Mouse (Mus musculus): ENCODE data around the gene Brd3.
"Not testable (repeated sequence)": the region's sequence is repeated elsewhere in the genome, so short reads cannot be mapped to it uniquely, and the experiment has no call there.

Brd3 gene

GRCm38 (mm10) chr2:27510706-27511105, 3.2 kb upstream of the Brd3 start:
- no peak for DNase-seq

DNA sequence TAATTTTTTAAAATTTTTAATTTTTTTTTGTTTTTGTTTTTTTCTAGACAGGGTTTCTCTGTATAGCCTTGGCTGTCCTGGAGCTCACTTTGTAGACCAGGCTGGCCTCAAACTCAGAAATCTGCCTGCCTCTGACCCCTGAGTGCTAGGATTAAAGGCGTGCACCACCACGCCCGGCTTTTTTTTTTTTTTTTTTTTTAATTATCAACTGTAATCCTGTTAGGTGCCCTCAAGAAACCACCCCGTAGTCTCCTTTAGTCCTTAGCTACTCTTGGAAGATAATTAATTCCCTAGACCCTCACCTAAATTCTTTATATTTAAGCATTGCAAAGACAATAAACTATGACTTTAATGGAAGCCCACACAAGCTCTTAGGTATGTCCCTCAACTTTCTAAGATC, 804 bp downstream of the Brd3 start:
- not testable (repeated sequence) for DNase-seq

GRCm38 (mm10) chr2:27505539-27505938, 1.9 kb downstream of the Brd3 start:
- peak; percentile 47 to 66 for DNase-seq

DNA sequence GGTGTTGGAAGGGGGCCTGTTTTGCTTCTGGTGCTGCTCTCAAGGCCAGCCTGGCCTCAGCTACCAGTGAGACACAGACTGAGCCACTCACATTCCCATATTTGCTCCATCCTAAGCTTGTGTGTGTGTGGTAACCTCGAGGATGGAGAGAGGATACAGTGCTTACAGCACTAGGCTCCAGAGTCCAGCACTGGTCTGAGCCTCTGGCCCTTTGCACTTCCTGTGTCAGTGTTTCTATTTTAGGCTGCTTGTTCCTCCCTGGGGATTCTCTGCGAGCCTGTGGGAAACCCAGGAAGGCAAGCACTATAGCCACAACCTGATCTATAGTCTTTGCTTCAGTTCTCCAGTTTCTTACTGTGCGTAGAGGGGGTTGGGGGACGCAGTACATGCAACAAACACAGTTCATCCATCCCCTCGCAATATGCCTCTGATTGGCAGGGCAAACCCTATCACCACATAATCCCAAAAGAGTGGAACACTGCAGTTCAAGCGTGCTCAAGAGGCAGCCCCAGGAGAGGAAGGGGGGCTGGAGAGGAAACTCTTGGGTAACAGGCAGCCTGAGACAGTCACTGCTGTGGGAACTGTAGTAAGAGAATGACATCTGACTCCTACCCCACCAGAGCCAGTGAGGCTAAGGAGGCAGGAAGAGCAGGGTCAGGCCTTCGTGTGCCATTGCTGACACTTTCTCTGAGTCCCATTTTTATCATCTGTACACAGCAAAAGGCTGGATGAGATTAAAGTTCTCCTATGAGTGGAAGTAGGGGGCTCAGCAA, 3.2 kb downstream of the Brd3 start:
- DNase-seq: peak; percentile 17 to 47

GRCm38 (mm10) chr2:27496391-27497028, 11.0 kb downstream of the Brd3 start:
- no peak for DNase-seq

- DNase-seq: no peak
These were observed 13.5 kb downstream of the Brd3 start for GRCm38 (mm10) chr2:27493971-27494370.

DNA sequence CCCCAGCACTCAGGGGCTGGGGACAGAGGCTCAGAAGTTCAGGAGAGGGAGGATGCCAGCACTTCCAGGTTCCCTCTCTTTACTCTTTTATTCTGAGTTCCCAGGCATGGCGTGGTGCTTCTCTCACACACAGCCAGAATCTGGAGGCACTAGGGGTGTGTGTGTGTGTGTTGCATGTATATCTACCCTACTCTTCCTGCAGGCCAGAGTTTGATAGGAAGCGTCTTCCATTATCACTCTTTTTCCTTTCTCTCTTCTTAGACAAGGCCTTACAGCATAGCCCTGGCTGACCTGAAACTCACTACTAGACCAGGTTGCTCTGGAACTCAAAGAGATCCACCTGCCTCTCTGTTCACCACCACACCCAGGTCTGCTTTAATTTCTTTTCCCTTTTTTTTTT, 16.5 kb downstream of the Brd3 start:
- no peak for DNase-seq

DNA sequence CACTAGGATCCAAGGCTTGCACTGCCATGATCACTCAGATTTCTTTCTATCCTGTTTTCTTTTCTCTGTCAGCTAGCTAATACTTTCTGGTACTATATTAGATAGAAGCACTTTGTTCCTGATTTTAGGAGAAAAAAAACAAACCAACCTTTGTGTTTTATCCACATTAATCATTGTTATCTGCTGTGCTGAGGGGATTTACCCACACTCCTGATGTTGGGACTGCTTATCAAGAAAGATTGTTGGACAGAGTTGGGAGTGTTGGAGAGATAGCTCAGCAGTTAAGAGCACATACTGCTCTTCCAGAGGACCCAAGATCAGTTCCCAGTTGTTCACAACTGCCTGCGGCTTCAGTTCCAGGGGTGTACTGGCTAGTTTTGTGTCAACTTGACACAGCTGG, 19.1 kb downstream of the Brd3 start:
- DNase-seq: no peak

- no peak for DNase-seq
These were observed 20.0 kb downstream of the Brd3 start for GRCm38 (mm10) chr2:27487336-27488049.

GRCm38 (mm10) chr2:27486725-27487124, 20.7 kb downstream of the Brd3 start:
- DNase-seq: no peak

- DNase-seq: no peak
These were observed 25.1 kb downstream of the Brd3 start for GRCm38 (mm10) chr2:27482265-27482861.

- no peak for DNase-seq
These were observed 27.1 kb downstream of the Brd3 start for GRCm38 (mm10) chr2:27480367-27480766.

DNA sequence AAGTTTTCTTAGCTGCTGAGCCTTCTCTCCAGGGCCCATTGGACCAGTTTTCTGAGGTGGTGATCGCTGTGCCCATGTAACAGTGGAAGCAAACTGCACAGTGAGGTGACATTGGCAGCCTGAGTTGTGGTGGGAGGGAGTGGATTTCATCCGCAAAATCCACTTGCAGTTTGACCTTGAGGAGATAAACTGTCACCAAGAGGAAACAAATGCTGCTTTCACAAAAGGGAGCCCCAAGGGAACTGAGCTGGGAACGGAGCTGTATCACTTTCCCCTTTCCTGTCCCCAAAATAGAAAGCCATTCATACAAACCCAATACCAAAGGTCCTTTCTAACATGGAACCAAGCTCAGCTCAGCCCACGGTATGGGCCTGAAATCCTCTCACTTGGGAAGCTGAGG, 27.6 kb downstream of the Brd3 start:
- DNase-seq: no peak

GRCm38 (mm10) chr2:27476303-27477192, 30.9 kb downstream of the Brd3 start:
- DNase-seq: peak in 1 of 2 experiments; percentile 30

DNA sequence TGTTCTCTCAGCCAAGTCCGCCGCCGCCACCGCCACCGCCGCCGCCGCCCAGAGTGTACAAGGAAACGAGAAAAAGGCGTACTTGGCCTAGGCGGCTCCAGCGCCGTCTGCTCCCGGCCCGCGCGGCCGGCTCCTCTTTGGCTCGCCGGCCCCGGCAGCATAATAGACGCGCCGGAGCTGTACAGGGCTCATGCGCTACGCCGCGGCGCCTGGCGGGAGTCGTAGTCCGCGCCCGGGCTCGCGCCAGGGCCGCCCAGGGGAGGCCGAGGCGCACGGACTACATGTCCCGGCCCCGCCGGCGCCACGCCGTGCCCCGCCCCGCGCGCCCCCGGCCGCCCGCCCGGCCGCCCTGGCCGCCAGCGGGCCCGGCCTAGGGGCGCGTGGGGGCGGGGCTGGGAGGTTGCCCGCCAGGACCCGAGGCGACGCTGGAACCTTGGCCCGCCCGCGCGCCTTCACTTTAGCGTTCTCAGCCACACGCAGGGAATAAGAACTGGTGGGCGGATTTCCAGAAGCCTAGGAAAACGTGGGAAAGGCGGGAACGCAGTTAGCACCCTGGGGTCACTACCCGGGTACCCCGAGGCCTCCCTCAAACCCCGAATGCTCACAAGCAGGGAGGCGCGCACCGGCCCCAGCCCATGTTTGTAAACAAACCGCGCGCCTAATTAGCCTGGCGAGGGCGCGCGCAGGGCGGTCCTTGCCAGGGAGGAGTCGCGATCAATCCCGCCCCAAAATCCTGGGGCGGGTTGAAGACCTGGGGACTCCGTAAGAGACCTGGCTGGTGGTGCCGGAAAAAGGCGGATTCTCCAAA, 31.8 kb downstream of the Brd3 start:
- DNase-seq: peak; percentile 92 to 96

- peak; percentile 61 for DNase-seq
These were observed 32.6 kb downstream of the Brd3 start for GRCm38 (mm10) chr2:27474621-27475484.

DNA sequence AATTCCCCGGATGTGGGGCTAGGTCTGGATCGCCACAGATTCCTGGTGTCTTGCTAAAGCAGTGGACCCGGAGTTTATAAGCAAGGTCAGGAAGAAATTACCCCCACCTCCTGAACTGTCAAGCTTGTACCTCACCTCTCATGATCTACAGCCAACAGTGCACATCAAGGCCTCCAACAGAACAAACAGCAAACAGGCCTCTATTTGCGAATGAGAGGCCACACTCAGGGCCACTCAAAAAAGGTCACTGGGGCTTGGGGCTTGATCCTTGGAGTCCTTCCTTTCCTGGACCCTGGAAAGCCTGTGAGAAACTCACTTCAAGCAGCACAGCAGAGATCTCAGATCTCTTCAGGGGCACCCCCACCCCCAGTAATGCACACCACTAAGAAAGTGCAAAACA, 33.6 kb downstream of the Brd3 start:
- no peak for DNase-seq

- DNase-seq: no peak
These were observed 34.2 kb downstream of the Brd3 start for GRCm38 (mm10) chr2:27473061-27473765.

GRCm38 (mm10) chr2:27471170-27471584, 36.3 kb downstream of the Brd3 start:
- no peak for DNase-seq

GRCm38 (mm10) chr2:27470535-27470934, 36.9 kb downstream of the Brd3 start:
- no peak for DNase-seq
